Mouse (Mus musculus) hindbrain, postnatal 0 days (tissue): ENCODE measurements around the gene Mcam. TPM values are rescaled to one million over a fixed set of nuclear protein-coding genes. Genes with fewer than 3 reads are reported as not detected.
A peak's percentile ranks its signal among the peaks of the same experiment; 100 is the strongest.

Experiments used
- ATAC-seq: fragments of 200-750 bp; cut with Nextera tagmentation; 2 replicates; pipeline ENCODE4 v1.8.0; 2017; ENCODE audit warnings: mild to moderate bottlenecking, moderate TSS enrichment, moderate library complexity
- DNase-seq: peaks from one replicate; pipeline ENCODE4 v3.0.0-alpha.2; 2015; ENCODE audit warnings: low spot score
- H3K27ac ChIP-seq: fragments of 300-500 bp; sonication (generic); 2 replicates; pipeline ENCODE4 v1.5.1; 2014; ENCODE audit warnings: mild to moderate bottlenecking
- H3K27me3 ChIP-seq: fragments of 300-500 bp; sonication (generic); 2 replicates; pipeline ENCODE4 v1.6.1; 2014; ENCODE audit warnings: low read length, mixed read lengths; ENCODE audit not compliant: insufficient read depth
- H3K36me3 ChIP-seq: fragments of 300-500 bp; sonication (generic); 2 replicates; pipeline ENCODE4 v1.6.1; 2014; ENCODE audit warnings: low read length, mixed read lengths; ENCODE audit not compliant: insufficient read depth
- H3K4me1 ChIP-seq: fragments of 300-500 bp; sonication (generic); 2 replicates; pipeline ENCODE4 v1.6.1; 2014; ENCODE audit warnings: antibody characterized with exemption, low read length, mixed read lengths; ENCODE audit not compliant: insufficient read depth
- H3K4me2 ChIP-seq: fragments of 300-500 bp; sonication (generic); 2 replicates; pipeline ENCODE4 v1.6.1; 2014; ENCODE audit warnings: low read depth, mild to moderate bottlenecking, low read length, moderate library complexity, mixed read lengths
- H3K4me3 ChIP-seq: fragments of 300-500 bp; sonication (generic); 2 replicates; pipeline ENCODE4 v1.5.1; 2014; ENCODE audit warnings: low read length
- H3K9ac ChIP-seq: fragments of 300-500 bp; sonication (generic); replicated peaks from 2 replicates; pipeline ENCODE4 v1.6.1; 2014; ENCODE audit warnings: mild to moderate bottlenecking, low read length, moderate library complexity, mixed read lengths
- H3K9me3 ChIP-seq: fragments of 300-500 bp; sonication (generic); 2 replicates; pipeline ENCODE4 v1.6.1; 2016; ENCODE audit warnings: low read length, mixed read lengths
- CTCF ChIP-seq: IDR thresholded peaks from 2 replicates; pipeline ENCODE4 v1.5.1; 2016; ENCODE audit warnings: antibody characterized with exemption, control low read depth, low read depth
- WGBS: fragments of 180-500 bp; shearing (Covaris S2); extraction: QIAGEN DNeasy Blood & Tissue Kit; methylation state at CpG from one replicate; pipeline ENCODE4 v1.1.7; 2014; 5-methylcytosine and 5-hydroxymethylcytosine counted together
- polyA plus RNA-seq: library from polyadenylated mRNA; unstranded; fragments of >200 nt; fragmentation: Nextera tagmentation; extraction: Ambion mirVana; gene quantifications from 2 replicates; pipeline ENCODE4 v1.2.1, GENCODE M21; 2015
- total RNA-seq: library from RNA; depleted of rRNA; stranded (reverse); fragments of >200 nt; gene quantifications from 2 replicates; pipeline ENCODE4 v1.2.3, GENCODE M21; 2014

Mcam gene
- total and polyA plus RNA-seq, 2 experiments from 2014 or later, result 8.0 to 23.7 TPM

- no peaks in the 10 kb centered on the region for H3K9me3 ChIP-seq
- TF ChIP-seq CTCF, result no peak
- ATAC-seq (no peak), DNase-seq (no peak)
- no peaks in the 10 kb centered on the region for H3K36me3 ChIP-seq
- H3K4me1 ChIP-seq, result no peaks in the 10 kb centered on the region
- 97% methylated on average over 2 of the region's 2 CpGs for WGBS
- H3K9ac ChIP-seq, result no peak overlapping the region
- H3K4me2 ChIP-seq, result no peak overlapping the region
- H3K27me3 ChIP-seq, result no peaks in the 10 kb centered on the region
- no peak overlapping the region for H3K4me3 ChIP-seq
- H3K27ac ChIP-seq, result no peak overlapping the region
Observed at GRCm38 (mm10) chr9:44177405-44177804, 43.1 kb downstream of the Mcam start.

DNA sequence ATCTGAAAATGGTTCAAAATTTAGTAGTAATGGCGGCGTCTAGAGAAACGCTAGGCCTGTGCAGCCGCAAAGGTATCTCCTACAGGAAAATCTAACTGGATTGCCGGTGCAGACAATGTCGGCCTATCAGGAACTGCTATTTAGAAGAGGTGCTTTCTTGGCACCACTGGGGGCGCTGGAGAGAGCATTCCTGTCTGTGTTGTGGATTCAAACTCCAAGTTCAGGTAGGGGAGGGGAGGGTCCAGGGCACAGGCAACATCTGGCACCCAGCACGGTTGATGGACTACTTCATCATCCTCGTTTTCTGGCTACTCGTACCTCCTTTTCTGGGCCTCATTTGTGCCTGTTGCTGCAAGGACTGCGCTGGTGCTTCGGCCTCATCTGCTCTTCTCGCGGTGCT lies 44.1 kb downstream of the Mcam start:
- TF ChIP-seq CTCF, result peak; percentile 33
- H3K9me3 ChIP-seq, result no peaks in the 10 kb centered on the region
- no peaks in the 10 kb centered on the region for H3K27me3 ChIP-seq
- ATAC-seq (no peak), DNase-seq (peak; percentile 46)
- no peak overlapping the region for H3K27ac ChIP-seq
- no peak overlapping the region for H3K4me3 ChIP-seq
- no peak overlapping the region for H3K4me2 ChIP-seq
- no peaks in the 10 kb centered on the region for H3K4me1 ChIP-seq
- WGBS, result 86% methylated on average over 14 of the region's 14 CpGs
- H3K36me3 ChIP-seq, result no peaks in the 10 kb centered on the region
- no peak overlapping the region for H3K9ac ChIP-seq

DNA sequence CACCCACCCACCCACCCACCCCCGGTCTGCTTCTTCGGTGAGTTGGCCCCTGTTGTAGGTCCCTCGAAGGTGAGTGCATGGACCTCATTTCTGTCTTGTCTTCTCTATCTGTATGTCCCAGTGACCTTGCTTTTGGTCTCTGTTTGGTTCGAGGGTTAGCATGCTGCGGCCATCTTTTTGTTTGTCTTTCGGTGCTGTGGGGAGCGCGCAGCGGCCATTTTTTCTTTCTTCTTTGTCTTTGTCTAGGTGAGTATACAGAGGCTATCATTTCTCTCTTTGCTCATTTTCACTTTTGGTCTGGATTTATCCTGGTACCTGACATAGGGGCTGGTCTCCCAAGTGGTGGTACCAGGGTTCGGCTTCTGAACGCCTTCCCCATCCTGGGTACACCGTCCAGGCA lies 44.5 kb downstream of the Mcam start:
- no peak overlapping the region for H3K4me3 ChIP-seq
- no peak for TF ChIP-seq CTCF
- H3K4me1 ChIP-seq, result no peaks in the 10 kb centered on the region
- H3K9me3 ChIP-seq, result no peaks in the 10 kb centered on the region
- ATAC-seq (no peak), DNase-seq (no peak)
- H3K36me3 ChIP-seq, result no peaks in the 10 kb centered on the region
- H3K27ac ChIP-seq, result no peak overlapping the region
- over 99% methylated on average over 12 of the region's 12 CpGs for WGBS
- no peaks in the 10 kb centered on the region for H3K27me3 ChIP-seq
- no peak overlapping the region for H3K9ac ChIP-seq
- H3K4me2 ChIP-seq, result no peak overlapping the region

GRCm38 (mm10) chr9:44181537-44181936 lies 47.3 kb downstream of the Mcam start:
- Histone ChIP-seq H3K4me3 (no peak overlapping the region), H3K27me3 (no peaks in the 10 kb centered on the region), H3K36me3 (no peaks in the 10 kb centered on the region), H3K9ac (no peak overlapping the region), H3K9me3 (no peaks in the 10 kb centered on the region), H3K27ac (no peak overlapping the region), H3K4me2 (no peak overlapping the region), H3K4me1 (no peaks in the 10 kb centered on the region)
- DNase-seq, result no peak
- no peak for TF ChIP-seq CTCF
- no peak for ATAC-seq
- 84% methylated on average over 5 of the region's 5 CpGs for WGBS

- peak; percentile 28 for DNase-seq
- Histone ChIP-seq H3K4me1 (no peaks in the 10 kb centered on the region), H3K4me3 (no peak overlapping the region), H3K27ac (no peak overlapping the region), H3K9ac (no peak overlapping the region), H3K9me3 (no peaks in the 10 kb centered on the region), H3K4me2 (no peak overlapping the region), H3K27me3 (no peaks in the 10 kb centered on the region), H3K36me3 (no peaks in the 10 kb centered on the region)
- no peak for ATAC-seq
- WGBS, result 90% methylated on average over 3 of the region's 3 CpGs
- peak; percentile 63 for TF ChIP-seq CTCF
Observed at GRCm38 (mm10) chr9:44182260-44182659, 48.0 kb downstream of the Mcam start.

DNA sequence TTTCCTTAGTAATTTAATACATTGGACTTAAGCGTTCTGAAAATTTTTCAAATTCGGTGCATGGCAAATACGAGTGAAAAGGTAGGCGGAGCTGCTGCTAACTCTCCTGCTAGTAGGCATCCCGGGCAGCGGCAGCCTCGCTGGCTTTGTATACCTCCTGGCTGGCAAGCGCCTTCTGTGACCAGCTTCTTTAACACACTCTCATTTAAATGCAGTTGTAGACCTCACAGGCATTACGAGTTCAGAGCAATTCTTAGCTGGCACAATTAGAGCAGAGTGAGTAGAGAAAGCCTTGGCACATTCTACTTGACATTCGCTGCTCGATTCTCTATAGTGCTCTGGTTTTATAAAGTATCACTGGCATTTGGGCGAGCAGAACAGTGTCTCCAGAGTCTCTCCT lies 54.0 kb downstream of the Mcam start:
- Histone ChIP-seq H3K4me2 (0 out of 2 replicates have a peak overlapping the region, but pooled peaks have one; percentile 3), H3K9me3 (no peaks in the 10 kb centered on the region), H3K4me3 (no peak overlapping the region), H3K27me3 (no peaks in the 10 kb centered on the region), H3K9ac (no peak overlapping the region), H3K4me1 (no peaks in the 10 kb centered on the region; the same call in 1 of the 2 replicates), H3K27ac (peak overlapping the region; percentile 43; the same call in 1 of the 2 replicates), H3K36me3 (no peaks in the 10 kb centered on the region)
- TF ChIP-seq CTCF, result no peak
- DNase-seq (peak; percentile 58), ATAC-seq (peak; percentile 58; the same call in 1 of the 2 replicates)
- WGBS, result 44% methylated on average over 12 of the region's 12 CpGs

DNA sequence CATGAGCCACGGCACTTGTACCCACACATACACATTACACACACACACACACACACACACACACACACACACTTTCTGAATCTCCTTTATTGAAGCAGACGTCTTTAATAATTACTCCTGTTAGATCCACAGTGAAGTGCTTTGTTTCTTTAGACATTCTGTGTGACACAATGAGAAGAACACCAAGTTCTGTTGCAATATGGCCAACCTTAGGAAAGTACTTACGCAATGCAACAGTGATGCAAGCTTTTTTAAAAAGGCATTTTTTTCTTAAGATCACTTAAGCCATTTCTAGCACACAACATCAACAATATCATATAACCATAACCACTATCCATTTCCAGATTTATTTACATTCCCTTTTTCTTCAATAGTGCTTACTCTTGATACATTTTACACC lies 56.9 kb downstream of the Mcam start:
- no peak overlapping the region for H3K9ac ChIP-seq
- 70% methylated on average over 3 of the region's 3 CpGs for WGBS
- TF ChIP-seq CTCF, result no peak
- DNase-seq, result no peak
- no peaks in the 10 kb centered on the region for H3K27me3 ChIP-seq
- H3K4me2 ChIP-seq, result no peak overlapping the region
- ATAC-seq, result no peak
- H3K36me3 ChIP-seq, result no peaks in the 10 kb centered on the region
- no peaks in the 10 kb centered on the region; the same call in 1 of the 2 replicates for H3K4me1 ChIP-seq
- H3K4me3 ChIP-seq, result no peak overlapping the region
- H3K27ac ChIP-seq, result no peak overlapping the region
- H3K9me3 ChIP-seq, result no peaks in the 10 kb centered on the region
